Mouse (Mus musculus) spleen, adult 2 months (tissue): ENCODE results near the gene Hs2st1.

Experiments used
- CTCF ChIP-seq: fragments of 200-500 bp; IDR thresholded peaks from 2 replicates; pipeline ENCODE4 v1.5.1; 2011; ENCODE audit warnings: mild to moderate bottlenecking, inconsistent platforms; ENCODE audit not compliant: insufficient read depth, insufficient read length, insufficient replicate concordance; ENCODE audit errors: extremely low read depth
- POLR2A ChIP-seq: fragments of 200-500 bp; IDR thresholded peaks from 2 replicates; pipeline ENCODE4 v1.6.1; 2011; ENCODE audit warnings: low read depth, low read length, inconsistent platforms

- TF ChIP-seq CTCF = no peak
- no peak for TF ChIP-seq POLR2A
Observed at GRCm38 (mm10) chr3:144608090-144608489, 38.1 kb upstream of the Hs2st1 start.
